Mouse (Mus musculus) forebrain, embryonic 11.5 days (tissue): ENCODE data around the gene Lmod2. TPM values are rescaled to one million over a fixed set of nuclear protein-coding genes. Genes with fewer than 3 reads are reported as not detected.
A peak's percentile ranks its signal among the peaks of the same experiment; 100 is the strongest.

Experiments used
- ATAC-seq: fragments of 200-750 bp; cut with Nextera tagmentation; replicated peaks from 2 replicates; pipeline ENCODE4 v1.8.0; 2017; ENCODE audit warnings: moderate TSS enrichment; ENCODE audit not compliant: low FRiP score
- DNase-seq: peaks from one replicate; pipeline ENCODE4 v3.0.0-alpha.2; 2017; ENCODE audit warnings: low spot score
- H3K27ac ChIP-seq: fragments of 300-500 bp; sonication (generic); 2 replicates; pipeline ENCODE4 v1.5.1; 2014; ENCODE audit warnings: low read depth, low read length
- H3K27me3 ChIP-seq: fragments of 300-500 bp; sonication (generic); 2 replicates; pipeline ENCODE4 v1.6.1; 2014; ENCODE audit warnings: mild to moderate bottlenecking, low read length, mixed read lengths; ENCODE audit not compliant: control insufficient read depth, insufficient read depth
- H3K36me3 ChIP-seq: fragments of 300-500 bp; sonication (generic); 2 replicates; pipeline ENCODE4 v1.6.1; 2014; ENCODE audit warnings: mild to moderate bottlenecking, low read length, moderate library complexity, mixed read lengths; ENCODE audit not compliant: control insufficient read depth, insufficient read depth
- H3K4me1 ChIP-seq: fragments of 300-500 bp; sonication (generic); replicated peaks from 2 replicates; pipeline ENCODE4 v1.6.1; 2014; ENCODE audit warnings: low read length, mixed read lengths; ENCODE audit not compliant: control insufficient read depth, insufficient read depth
- H3K4me2 ChIP-seq: fragments of 300-500 bp; sonication (generic); 2 replicates; pipeline ENCODE4 v1.6.1; 2014; ENCODE audit warnings: low read depth, mild to moderate bottlenecking, low read length, moderate library complexity, mixed read lengths; ENCODE audit not compliant: severe bottlenecking
- H3K4me3 ChIP-seq: fragments of 300-500 bp; sonication (generic); 2 replicates; pipeline ENCODE4 v1.5.1; 2014; ENCODE audit warnings: low read depth, low read length
- H3K9ac ChIP-seq: fragments of 300-500 bp; sonication (generic); 2 replicates; pipeline ENCODE4 v1.6.1; 2014; ENCODE audit warnings: low read length
- H3K9me3 ChIP-seq: fragments of 300-500 bp; sonication (generic); 2 replicates; pipeline ENCODE4 v1.6.1; 2016; ENCODE audit warnings: low read length, mixed read lengths; ENCODE audit not compliant: control insufficient read depth
- WGBS: fragments of 180-500 bp; shearing (Covaris S2); extraction: QIAGEN DNeasy Blood & Tissue Kit; methylation state at CpG from one replicate; pipeline ENCODE4 v1.1.7; 2014; 5-methylcytosine and 5-hydroxymethylcytosine counted together
- polyA plus RNA-seq: library from polyadenylated mRNA; unstranded; fragments of >200 nt; fragmentation: Nextera tagmentation; extraction: Ambion mirVana; gene quantifications from 2 replicates; pipeline ENCODE4 v1.2.1, GENCODE M21; 2014

Gene Lmod2
- polyA plus RNA-seq, 1 experiment from 2014 or later = not detected

GRCm38 (mm10) chr6:24613918-24614317 is 16.4 kb downstream of the Lmod2 start:
- no peak overlapping the region for H3K4me2 ChIP-seq
- no peaks in the 10 kb centered on the region for H3K27me3 ChIP-seq
- H3K27ac ChIP-seq = no peak overlapping the region
- no peak overlapping the region for H3K4me3 ChIP-seq
- DNase-seq (no peak), ATAC-seq (no peak)
- no peaks in the 10 kb centered on the region for H3K4me1 ChIP-seq
- no peaks in the 10 kb centered on the region for H3K9me3 ChIP-seq
- WGBS = 46% methylated on average over 4 of the region's 4 CpGs
- H3K9ac ChIP-seq = no peak overlapping the region
- peaks cover 3% of the 10 kb centered on the region; the same call in 1 of the 2 replicates for H3K36me3 ChIP-seq

- Histone ChIP-seq H3K9me3 (no peaks in the 10 kb centered on the region), H3K9ac (no peak overlapping the region), H3K27me3 (no peaks in the 10 kb centered on the region), H3K27ac (no peak overlapping the region), H3K4me2 (no peak overlapping the region), H3K4me1 (no peaks in the 10 kb centered on the region), H3K36me3 (peaks cover 3% of the 10 kb centered on the region; the same call in 1 of the 2 replicates), H3K4me3 (no peak overlapping the region)
- DNase-seq (no peak), ATAC-seq (no peak)
- WGBS = 87% methylated on average over 4 of the region's 4 CpGs
Measured at GRCm38 (mm10) chr6:24616746-24617145, 19.2 kb downstream of the Lmod2 start.

- H3K27me3 ChIP-seq = no peaks in the 10 kb centered on the region
- H3K4me3 ChIP-seq = no peak overlapping the region
- 77% methylated on average over 5 of the region's 6 CpGs for WGBS
- H3K27ac ChIP-seq = no peak overlapping the region
- peaks cover 5% of the 10 kb centered on the region for H3K36me3 ChIP-seq
- DNase-seq (no peak), ATAC-seq (0 out of 2 replicates have a peak, but pooled peaks have one; percentile 7)
- no peaks in the 10 kb centered on the region for H3K4me1 ChIP-seq
- H3K9ac ChIP-seq = no peak overlapping the region
- H3K4me2 ChIP-seq = no peak overlapping the region
- no peaks in the 10 kb centered on the region for H3K9me3 ChIP-seq
Measured at GRCm38 (mm10) chr6:24619285-24620045, 21.9 kb downstream of the Lmod2 start.

- DNase-seq = no peak
- no peak for ATAC-seq
- Histone ChIP-seq H3K9me3 (no peaks in the 10 kb centered on the region), H3K4me2 (no peak overlapping the region), H3K27me3 (no peaks in the 10 kb centered on the region), H3K4me3 (no peak overlapping the region), H3K27ac (no peak overlapping the region), H3K4me1 (no peaks in the 10 kb centered on the region), H3K36me3 (peaks cover 5% of the 10 kb centered on the region), H3K9ac (no peak overlapping the region)
- WGBS = 84% methylated on average over 2 of the region's 2 CpGs
Measured at GRCm38 (mm10) chr6:24620936-24621335, 23.4 kb downstream of the Lmod2 start.

- DNase-seq = no peak
- H3K27me3 ChIP-seq = no peaks in the 10 kb centered on the region
- H3K9me3 ChIP-seq = no peaks in the 10 kb centered on the region
- H3K9ac ChIP-seq = no peak overlapping the region
- 88% methylated on average over 2 of the region's 2 CpGs for WGBS
- no peak for ATAC-seq
- no peaks in the 10 kb centered on the region for H3K4me1 ChIP-seq
- H3K4me2 ChIP-seq = no peak overlapping the region
- H3K27ac ChIP-seq = no peak overlapping the region
- peaks cover 5% of the 10 kb centered on the region for H3K36me3 ChIP-seq
- no peak overlapping the region for H3K4me3 ChIP-seq
Measured at GRCm38 (mm10) chr6:24622098-24622497, 24.5 kb downstream of the Lmod2 start.

- no peak overlapping the region for H3K27ac ChIP-seq
- peaks cover 2% of the 10 kb centered on the region for H3K36me3 ChIP-seq
- H3K4me2 ChIP-seq = no peak overlapping the region
- H3K9ac ChIP-seq = no peak overlapping the region
- no peaks in the 10 kb centered on the region for H3K9me3 ChIP-seq
- H3K4me3 ChIP-seq = no peak overlapping the region
- no peaks in the 10 kb centered on the region for H3K4me1 ChIP-seq
- DNase-seq (no peak), ATAC-seq (peak; percentile 33)
- no peaks in the 10 kb centered on the region for H3K27me3 ChIP-seq
- WGBS = 68% methylated on average over 5 of the region's 5 CpGs
Measured at GRCm38 (mm10) chr6:24627586-24628030, 30.0 kb downstream of the Lmod2 start.

GRCm38 (mm10) chr6:24628499-24628898 is 30.9 kb downstream of the Lmod2 start:
- no peaks in the 10 kb centered on the region for H3K9me3 ChIP-seq
- H3K9ac ChIP-seq = no peak overlapping the region
- H3K4me3 ChIP-seq = no peak overlapping the region
- H3K27me3 ChIP-seq = no peaks in the 10 kb centered on the region
- peaks cover 2% of the 10 kb centered on the region for H3K36me3 ChIP-seq
- WGBS = 92% methylated on average over 1 of the region's 1 CpGs
- H3K27ac ChIP-seq = no peak overlapping the region
- H3K4me1 ChIP-seq = no peaks in the 10 kb centered on the region
- no peak for ATAC-seq
- no peak for DNase-seq
- no peak overlapping the region for H3K4me2 ChIP-seq

GRCm38 (mm10) chr6:24632061-24632460 is 34.5 kb downstream of the Lmod2 start:
- ATAC-seq = no peak
- no peak overlapping the region for H3K27ac ChIP-seq
- no peaks in the 10 kb centered on the region for H3K9me3 ChIP-seq
- no peak overlapping the region for H3K4me2 ChIP-seq
- no peak for DNase-seq
- H3K27me3 ChIP-seq = no peaks in the 10 kb centered on the region
- no peak overlapping the region for H3K9ac ChIP-seq
- H3K4me3 ChIP-seq = no peak overlapping the region
- H3K4me1 ChIP-seq = no peaks in the 10 kb centered on the region
- 87% methylated on average over 4 of the region's 4 CpGs for WGBS
- H3K36me3 ChIP-seq = no peaks in the 10 kb centered on the region; the same call in 1 of the 2 replicates

GRCm38 (mm10) chr6:24634065-24634464 is 36.5 kb downstream of the Lmod2 start:
- H3K9ac ChIP-seq = no peak overlapping the region
- H3K9me3 ChIP-seq = no peaks in the 10 kb centered on the region
- H3K27me3 ChIP-seq = no peaks in the 10 kb centered on the region
- ATAC-seq (no peak), DNase-seq (no peak)
- no peaks in the 10 kb centered on the region for H3K4me1 ChIP-seq
- H3K27ac ChIP-seq = no peak overlapping the region
- no peak overlapping the region for H3K4me2 ChIP-seq
- no peak overlapping the region for H3K4me3 ChIP-seq
- no peaks in the 10 kb centered on the region; the same call in 1 of the 2 replicates for H3K36me3 ChIP-seq
- WGBS = 95% methylated on average over 3 of the region's 3 CpGs
